Mouse (Mus musculus): ENCODE measurements around the gene Ccm2. TPM values are rescaled to one million over a fixed set of nuclear protein-coding genes. Genes with fewer than 3 reads are reported as not detected.

The Ccm2 gene
- total RNA-seq, 2 experiments from 2014 or later: 23.9 to 24.3 TPM

- intact Hi-C loops (cut with DNase I): loop anchor here (5.0 kb wide), 2 partner anchors 61 to 99 kb away; partner anchors contain the start of gene Tbrg4
- DNase-seq (ENCODE audit: low spot score): peak; percentile 92
Observed at GRCm38 (mm10) chr11:6528186-6529006, 18.3 kb upstream of the Ccm2 start.

GRCm38 (mm10) chr11:6529961-6530360 lies 16.7 kb upstream of the Ccm2 start:
- intact Hi-C loops (cut with DNase I): loop anchor here (5.0 kb wide), 2 partner anchors 63 to 97 kb away; partner anchors contain the start of gene Tbrg4
- DNase-seq (ENCODE audit: low spot score): no peak

- DNase-seq (ENCODE audit: low spot score): no peak
- intact Hi-C loops (cut with DNase I): no loop called here
Observed at GRCm38 (mm10) chr11:6530746-6531145, 15.9 kb upstream of the Ccm2 start.

GRCm38 (mm10) chr11:6544683-6545082 lies 2.0 kb upstream of the Ccm2 start:
- DNase-seq (ENCODE audit: low spot score): no peak
- intact Hi-C loops (cut with DNase I): loop anchor here (5.0 kb wide), 2 partner anchors 67 to 83 kb away; partner anchors contain the start of genes Purb and Tbrg4

- no peak for DNase-seq (ENCODE audit: low spot score)
- intact Hi-C loops (cut with DNase I): loop anchor here (5.0 kb wide), 2 partner anchors 68 to 82 kb away; partner anchors contain the start of genes Purb and Tbrg4
Observed at GRCm38 (mm10) chr11:6545186-6545856, 1.4 kb upstream of the Ccm2 start.

GRCm38 (mm10) chr11:6545857-6546192 lies 862 bp upstream of the Ccm2 start:
- intact Hi-C loops (cut with DNase I): loop anchor here (5.0 kb wide), 2 partner anchors 69 to 81 kb away; partner anchors contain the start of genes Purb and Tbrg4
- DNase-seq (ENCODE audit: low spot score): no peak

GRCm38 (mm10) chr11:6547037-6547680 lies 472 bp downstream of the Ccm2 start:
- intact Hi-C loops (cut with DNase I): loop anchor here (5.0 kb wide), 2 partner anchors 70 to 80 kb away; partner anchors contain the start of genes Purb and Tbrg4
- peak; percentile 75 for DNase-seq (ENCODE audit: low spot score)

- no peak for DNase-seq (ENCODE audit: low spot score)
- intact Hi-C loops (cut with DNase I): loop anchor here (5.0 kb wide), 2 partner anchors 71 to 79 kb away; partner anchors contain the start of genes Purb and Tbrg4
Observed at GRCm38 (mm10) chr11:6547696-6548325, 1.1 kb downstream of the Ccm2 start.

GRCm38 (mm10) chr11:6549770-6550169 lies 3.1 kb downstream of the Ccm2 start:
- intact Hi-C loops (cut with DNase I): loop anchor here (5.0 kb wide), 2 partner anchors 72 to 78 kb away; partner anchors contain the start of genes Purb and Tbrg4

GRCm38 (mm10) chr11:6550201-6550600 lies 3.5 kb downstream of the Ccm2 start:
- intact Hi-C loops (cut with DNase I): no loop called here

More at GRCm38 (mm10) chr11:6549770-6550169, 3.1 kb downstream of the Ccm2 start:
- DNase-seq (ENCODE audit: low spot score): no peak

GRCm38 (mm10) chr11:6558234-6558633 lies 11.5 kb downstream of the Ccm2 start:
- intact Hi-C loops (cut with DNase I): no loop called here
- no peak for DNase-seq (ENCODE audit: low spot score)

More at GRCm38 (mm10) chr11:6550201-6550600, 3.5 kb downstream of the Ccm2 start:
- no peak for DNase-seq (ENCODE audit: low spot score)

- intact Hi-C loops (cut with DNase I): no loop called here
- DNase-seq (ENCODE audit: low spot score): no peak
Observed at GRCm38 (mm10) chr11:6559996-6560395, 13.3 kb downstream of the Ccm2 start.

GRCm38 (mm10) chr11:6560655-6561360 lies 14.1 kb downstream of the Ccm2 start:
- intact Hi-C loops (cut with DNase I): no loop called here
- no peak for DNase-seq (ENCODE audit: low spot score)

GRCm38 (mm10) chr11:6561474-6561873 lies 14.8 kb downstream of the Ccm2 start:
- intact Hi-C loops (cut with DNase I): no loop called here
- DNase-seq (ENCODE audit: low spot score): no peak

- no peak for DNase-seq (ENCODE audit: low spot score)
- intact Hi-C loops (cut with DNase I): no loop called here
Observed at GRCm38 (mm10) chr11:6562359-6562758, 15.7 kb downstream of the Ccm2 start.

GRCm38 (mm10) chr11:6563201-6563600 lies 16.5 kb downstream of the Ccm2 start:
- DNase-seq (ENCODE audit: low spot score): no peak
- intact Hi-C loops (cut with DNase I): no loop called here

GRCm38 (mm10) chr11:6566496-6566895 lies 19.8 kb downstream of the Ccm2 start:
- no peak for DNase-seq (ENCODE audit: low spot score)
- intact Hi-C loops (cut with DNase I): no loop called here

- intact Hi-C loops (cut with DNase I): no loop called here
- DNase-seq (ENCODE audit: low spot score): no peak
Observed at GRCm38 (mm10) chr11:6567951-6568350, 21.3 kb downstream of the Ccm2 start.
